In genomic region chr12:85271132-85271842, GRCm38 (mm10) we compare ENCODE assay signal across 10 mouse cellular contexts. TPM values are rescaled to one million over a fixed set of nuclear protein-coding genes. Genes with fewer than 3 reads are reported as not detected.
DNase-seq lines count a peak whose midpoint lies in the region; ATAC-seq and TF ChIP-seq lines count a peak whose summit lies in the region.
"Had no signal": no experiment of that assay in that cellular context is flagged by ENCODE, and none has a peak within 500 bp of the region (broad histone marks: within the 10 kb centered on the region; RNA-seq: fewer than 3 reads in every experiment).

No protein-coding gene starts in this region.

- intact Hi-C loops in left cerebral cortex, postnatal 25 days (cut with DNase I): no loop called here

- peak overlapping the region; percentile 49; the same call in 1 of the 2 replicates for H3K4me2 ChIP-seq in forebrain, embryonic 12.5 days
- H3K4me2 ChIP-seq in forebrain, embryonic 11.5 days (ENCODE audit: low read depth, low read length, severe bottlenecking): no peak overlapping the region
- peak overlapping the region; percentile 19 for H3K4me2 ChIP-seq in myocyte (ENCODE audit: low read depth)

- 0 out of 2 replicates have a peak, but pooled peaks have one; percentile 23 for TF ChIP-seq CTCF in layer of hippocampus, adult 2 months (conservative IDR thresholded peaks at IDR 0.05)

- peaks cover 4% of the 10 kb centered on the region; the same call in 1 of the 2 replicates for H3K4me1 ChIP-seq in forebrain, embryonic 12.5 days
- H3K4me1 ChIP-seq in forebrain, embryonic 11.5 days (replicated peaks; ENCODE audit: control insufficient read depth, insufficient read depth, low read length): no peaks in the 10 kb centered on the region; the same call in 1 of the 2 replicates

- no peaks in the 10 kb centered on the region for H3K9me3 ChIP-seq in forebrain, embryonic 12.5 days
- no peaks in the 10 kb centered on the region for H3K9me3 ChIP-seq in forebrain, embryonic 11.5 days (ENCODE audit: control insufficient read depth, low read length)
- H3K9me3 ChIP-seq: embryonic facial prominence, embryonic 12.5 days had no signal

- no peak overlapping the region for H3ac ChIP-seq in myocyte (ENCODE audit: control insufficient read depth, insufficient read length)

- no peak overlapping the region for H3K9ac ChIP-seq in forebrain, embryonic 12.5 days
- no peak overlapping the region for H3K9ac ChIP-seq in forebrain, embryonic 11.5 days (ENCODE audit: low read length)
- H3K9ac ChIP-seq: embryonic facial prominence, embryonic 12.5 days had no signal

- H3K36me3 ChIP-seq in forebrain, embryonic 12.5 days (replicated peaks): no peaks in the 10 kb centered on the region; the same call in 1 of the 2 replicates
- peaks cover 4% of the 10 kb centered on the region; the same call in 1 of the 2 replicates for H3K36me3 ChIP-seq in forebrain, embryonic 11.5 days (ENCODE audit: control insufficient read depth, insufficient read depth, low read length)
- H3K36me3 ChIP-seq in myocyte (ENCODE audit: control insufficient read depth, insufficient read depth): no peaks in the 10 kb centered on the region

- 76% methylated on average over 7 of the region's 7 CpGs for WGBS in forebrain, embryonic 12.5 days
- 80% methylated on average over 7 of the region's 7 CpGs for WGBS in forebrain, embryonic 11.5 days

- DNase-seq in forebrain, embryonic 11.5 days (ENCODE audit: low spot score): no peak
- DNase-seq in layer of hippocampus, adult 2 months (ENCODE audit: low spot score in 2 of 2): no peak
- DNase-seq in layer of hippocampus, adult 8-10 months (ENCODE audit: low spot score in 2 of 2): no peak
- peak; percentile 55 for DNase-seq in ZHBTc4 (ENCODE audit: low read depth, low spot score)
- DNase-seq in left cerebral cortex, postnatal 25 days (ENCODE audit: low spot score in 2 of 2): no peak

- TF ChIP-seq POLR2A in myocyte (IDR thresholded peaks at IDR 0.05; ENCODE audit: insufficient read length, low read depth): no peak

- no peak for ATAC-seq in forebrain, embryonic 12.5 days (ENCODE audit: low FRiP score)
- ATAC-seq in forebrain, embryonic 11.5 days (replicated peaks; ENCODE audit: low FRiP score): no peak
- ATAC-seq in cerebellum, adult (ENCODE audit: insufficient number of reproducible peaks, low FRiP score, low TSS enrichment): no peak

- H3K79me2 ChIP-seq in myocyte (ENCODE audit: control insufficient read depth, insufficient read depth): no peaks in the 10 kb centered on the region

- H3K4me3 ChIP-seq in forebrain, embryonic 12.5 days (replicated peaks): no peak overlapping the region
- no peak overlapping the region for H3K4me3 ChIP-seq in forebrain, embryonic 11.5 days (ENCODE audit: low read depth, low read length)
- no peak overlapping the region for H3K4me3 ChIP-seq in layer of hippocampus, adult 2 months
- H3K4me3 ChIP-seq in myocyte: no peak overlapping the region

- no peaks in the 10 kb centered on the region for H3K27me3 ChIP-seq in forebrain, embryonic 12.5 days
- H3K27me3 ChIP-seq in forebrain, embryonic 11.5 days (ENCODE audit: control insufficient read depth, insufficient read depth, low read length): no peaks in the 10 kb centered on the region
- H3K27me3 ChIP-seq in myocyte (ENCODE audit: control insufficient read depth, insufficient read depth, insufficient read length): no peaks in the 10 kb centered on the region
- H3K27me3 ChIP-seq: embryonic facial prominence, embryonic 12.5 days; megakaryocyte, embryonic 14.5 days had no signal

- no peak overlapping the region for H3K27ac ChIP-seq in forebrain, embryonic 12.5 days
- H3K27ac ChIP-seq in forebrain, embryonic 11.5 days (ENCODE audit: low read depth, low read length): no peak overlapping the region
- no peak overlapping the region for H3K27ac ChIP-seq in layer of hippocampus, adult 2 months

TF ChIP-seq in myocyte, 11 proteins besides CTCF, POLR2A, EP300 and RAD21:
- TF ChIP-seq CEBPB (IDR thresholded peaks at IDR 0.05; ENCODE audit: insufficient read depth, poor library complexity, severe bottlenecking) (0 out of 2 replicates have a peak, but pooled peaks have one; percentile 16), MAX (IDR thresholded peaks at IDR 0.05; ENCODE audit: low read depth) (no peak)
TF ChIP-seq in myocyte: peak in this region for 1.

RNA-seq across cellular contexts. Expression of gene Mlh3, which starts 0.9 kb away (rescaled TPM):
- polyA plus RNA-seq in forebrain, embryonic 12.5 days (2016; fragmentation: Nextera tagmentation; extraction: Ambion mirVana): 11.0 and 11.2 TPM in 2 replicates
- 8.7 and 9.8 TPM in 2 replicates for polyA plus RNA-seq in forebrain, embryonic 11.5 days (2014; fragmentation: Nextera tagmentation; extraction: Ambion mirVana)
- total RNA-seq in layer of hippocampus, adult 2 months (2021): 10 to 100 TPM; 19.3 to 19.9 TPM
- 10 to 100 TPM; 17.8 to 23.1 (median 20.5) TPM for total RNA-seq in layer of hippocampus, adult 8-10 months (2022)
- polyA plus RNA-seq in myocyte (2012; fragmentation: generic; extraction: Trizol): 1.4 TPM
- total RNA-seq in left cerebral cortex, postnatal 25 days (2021): 10 to 100 TPM; 14.9 to 18.4 TPM

RNA-seq across cellular contexts. Expression of gene Acyp1, which starts 17.0 kb away (rescaled TPM):
- polyA plus RNA-seq in forebrain, embryonic 12.5 days (2016; fragmentation: Nextera tagmentation; extraction: Ambion mirVana): 62.1 and 62.2 TPM in 2 replicates
- 53.6 and 61.9 TPM in 2 replicates for polyA plus RNA-seq in forebrain, embryonic 11.5 days (2014; fragmentation: Nextera tagmentation; extraction: Ambion mirVana)
- total RNA-seq in layer of hippocampus, adult 2 months (2021): 10 to 100 TPM; 26.9 to 31.7 TPM
- 10 to 100 TPM; 22.7 to 37.1 (median 30.9) TPM for total RNA-seq in layer of hippocampus, adult 8-10 months (2022)
- polyA plus RNA-seq in myocyte (2012; fragmentation: generic; extraction: Trizol): 22.0 TPM
- 10 to 100 TPM; 31.6 to 35.9 TPM for total RNA-seq in left cerebral cortex, postnatal 25 days (2021)

RNA-seq across cellular contexts. Expression of gene Zc2hc1c, which starts 17.1 kb away (rescaled TPM):
- polyA plus RNA-seq in forebrain, embryonic 12.5 days (2016; fragmentation: Nextera tagmentation; extraction: Ambion mirVana): 1.1 and 1.6 TPM in 2 replicates
- polyA plus RNA-seq in forebrain, embryonic 11.5 days (2014; fragmentation: Nextera tagmentation; extraction: Ambion mirVana): 1.2 and 1.8 TPM in 2 replicates
- total RNA-seq in layer of hippocampus, adult 2 months (2021): 1 to 10 TPM; 1.2 to 1.3 TPM
- 1 to 10 TPM; 1.6 to 2.2 (median 1.9) TPM for total RNA-seq in layer of hippocampus, adult 8-10 months (2022)
- 1.7 TPM for polyA plus RNA-seq in myocyte (2012; fragmentation: generic; extraction: Trizol)
- 1 to 10 TPM; 1.9 to 2.0 TPM for total RNA-seq in left cerebral cortex, postnatal 25 days (2021)

RNA-seq across cellular contexts. Expression of gene Eif2b2, which starts 52.0 kb away (rescaled TPM):
- polyA plus RNA-seq in forebrain, embryonic 12.5 days (2016; fragmentation: Nextera tagmentation; extraction: Ambion mirVana): 94.6 and 98.3 TPM in 2 replicates
- 98.9 and 109 TPM in 2 replicates for polyA plus RNA-seq in forebrain, embryonic 11.5 days (2014; fragmentation: Nextera tagmentation; extraction: Ambion mirVana)
- 10 to 100 TPM; 63.5 to 65.3 TPM for total RNA-seq in layer of hippocampus, adult 2 months (2021)
- total RNA-seq in layer of hippocampus, adult 8-10 months (2022): 10 to 100 TPM; 52.0 to 70.8 (median 60.7) TPM
- 342 TPM for polyA plus RNA-seq in myocyte (2012; fragmentation: generic; extraction: Trizol)
- total RNA-seq in left cerebral cortex, postnatal 25 days (2021): 10 to 100 TPM; 59.8 to 76.8 TPM
